Mouse (Mus musculus) cerebellum, adult (tissue): Measurements from ENCODE around the gene Patl2.
"Not testable (repeated sequence)": the region's sequence is repeated elsewhere in the genome, so short reads cannot be mapped to it uniquely, and the experiment has no call there.

Experiments
- ATAC-seq: cut with Nextera tagmentation; 2 replicates; pipeline ENCODE4 v1.9.2; 2017; ENCODE audit warnings: mild to moderate bottlenecking, moderate library complexity, mixed read lengths; ENCODE audit not compliant: insufficient number of reproducible peaks, low FRiP score, low TSS enrichment

Gene Patl2

GRCm38 (mm10) chr2:122147508-122148241 lies 38.3 kb downstream of the Patl2 start, which contains the start of gene B2m:
Gene B2m, plus strand, starts transcription at chr2:122147686.
- peak; percentile 99 for ATAC-seq

- ATAC-seq: no peak
These were observed 39.3 kb downstream of the Patl2 start for GRCm38 (mm10) chr2:122146687-122147086.

- ATAC-seq: no peak
These were observed 40.2 kb downstream of the Patl2 start for GRCm38 (mm10) chr2:122145756-122146155.

- no peak for ATAC-seq
These were observed 42.9 kb downstream of the Patl2 start for GRCm38 (mm10) chr2:122143111-122143510.

GRCm38 (mm10) chr2:122141332-122141967 lies 44.5 kb downstream of the Patl2 start:
- no peak for ATAC-seq

GRCm38 (mm10) chr2:122140815-122141214 lies 45.2 kb downstream of the Patl2 start:
- no peak for ATAC-seq

GRCm38 (mm10) chr2:122137839-122138465 lies 48.0 kb downstream of the Patl2 start:
- ATAC-seq: no peak

- ATAC-seq: no peak
These were observed 53.4 kb downstream of the Patl2 start for GRCm38 (mm10) chr2:122132618-122133017.

GRCm38 (mm10) chr2:122132078-122132477 lies 53.9 kb downstream of the Patl2 start:
- ATAC-seq: no peak

GRCm38 (mm10) chr2:122127635-122128034 lies 58.4 kb downstream of the Patl2 start:
- no peak for ATAC-seq

- no peak for ATAC-seq
These were observed 59.1 kb downstream of the Patl2 start for GRCm38 (mm10) chr2:122126765-122127347.

- ATAC-seq: no peak
These were observed 60.1 kb downstream of the Patl2 start for GRCm38 (mm10) chr2:122125680-122126572.

- peak; percentile 99 for ATAC-seq
These were observed 67.7 kb downstream of the Patl2 start, which contains the start of gene Spg11 for GRCm38 (mm10) chr2:122117961-122118958. Gene Spg11, minus strand, starts transcription at chr2:122118386.

- ATAC-seq: no peak
These were observed 69.1 kb downstream of the Patl2 start for GRCm38 (mm10) chr2:122116888-122117287.

- no peak for ATAC-seq
These were observed 76.3 kb downstream of the Patl2 start for GRCm38 (mm10) chr2:122109714-122110113.

- ATAC-seq: no peak
These were observed 77.9 kb downstream of the Patl2 start for GRCm38 (mm10) chr2:122108101-122108500.

- ATAC-seq: no peak
These were observed 83.9 kb downstream of the Patl2 start for GRCm38 (mm10) chr2:122102070-122102469.

- not testable (repeated sequence) for ATAC-seq
These were observed 88.3 kb downstream of the Patl2 start for GRCm38 (mm10) chr2:122097686-122098085.

GRCm38 (mm10) chr2:122093844-122094243 lies 92.1 kb downstream of the Patl2 start:
- no peak for ATAC-seq
